Mouse (Mus musculus) G1E (cell line): ENCODE data around the gene Palb2. TPM values are rescaled to one million over a fixed set of nuclear protein-coding genes. Genes with fewer than 3 reads are reported as not detected.

Experiments used
- ATAC-seq: 2 replicates; pipeline ENCODE4 v1.8.0; 2016; ENCODE audit warnings: mild to moderate bottlenecking; ENCODE audit not compliant: insufficient number of reproducible peaks, poor library complexity, low FRiP score, severe bottlenecking; ENCODE audit errors: extremely low read depth
- DNase-seq: peaks from one replicate; pipeline ENCODE4 v3.0.0; 2012; ENCODE audit warnings: low spot score
- H3K27me3 ChIP-seq: 2 replicates; pipeline ENCODE4 v1.6.1; 2012; ENCODE audit warnings: mild to moderate bottlenecking, low read length, inconsistent platforms; ENCODE audit not compliant: insufficient read depth
- H3K36me3 ChIP-seq: replicated peaks from 2 replicates; pipeline ENCODE3; 2012; ENCODE audit warnings: mild to moderate bottlenecking, inconsistent platforms
- H3K4me1 ChIP-seq: 2 replicates; pipeline ENCODE4 v1.6.1; 2012; ENCODE audit warnings: low read depth, low read length, inconsistent platforms, mixed read lengths; ENCODE audit not compliant: insufficient read depth
- H3K4me3 ChIP-seq: 2 replicates; pipeline ENCODE4 v1.5.1; 2012; ENCODE audit warnings: low read depth, mild to moderate bottlenecking, inconsistent platforms, low read length, moderate library complexity, mixed read lengths
- H3K9me3 ChIP-seq: replicated peaks from 2 replicates; pipeline ENCODE4 v1.6.1; 2012; ENCODE audit warnings: inconsistent platforms
- CTCF ChIP-seq: IDR thresholded peaks from 2 replicates; pipeline ENCODE4 v1.5.1; 2012; ENCODE audit warnings: low read depth, low read length, inconsistent platforms, mixed read lengths
- GATA1 ChIP-seq: IDR thresholded peaks from 2 replicates; pipeline ENCODE4 v1.6.1; 2012; ENCODE audit warnings: borderline replicate concordance, low read length, inconsistent platforms, mixed read lengths
- GATA2 ChIP-seq: IDR thresholded peaks from 2 replicates; pipeline ENCODE4 v1.6.1; 2012; ENCODE audit warnings: low read depth, low read length, inconsistent platforms, borderline replicate concordance
- POLR2AphosphoS5 ChIP-seq: IDR thresholded peaks from 2 replicates; pipeline ENCODE4 v1.6.1; 2012; ENCODE audit warnings: low read depth, low read length, inconsistent platforms; ENCODE audit not compliant: insufficient replicate concordance
- TAL1 ChIP-seq: conservative IDR thresholded peaks from 2 replicates; pipeline ENCODE4 v1.6.1; 2012; ENCODE audit warnings: low read depth, low read length, inconsistent platforms, mixed read lengths
- polyA plus RNA-seq: library from polyadenylated mRNA; stranded (reverse); fragments of >175 nt; gene quantifications from 2 replicates; pipeline ENCODE4 v1.2.3, GENCODE M21; 2012
- total RNA-seq, 2 experiments: library from RNA; stranded (forward) in 1 of 2; stranded (reverse) in 1 of 2; fragments of 200-1000 nt in 1 of 2; fragments of >200 nt in 1 of 2; fragmentation: Nextera tagmentation in 1 of 2; gene quantifications; 2 replicates each; pipeline ENCODE4 v1.2.3; 2014 to 2017

Palb2 gene
- total and polyA plus RNA-seq, 3 experiments: 6.4 to 49.8 (median 41.1) TPM

- H3K4me1 ChIP-seq: peaks cover 42% of the 10 kb centered on the region
- H3K9me3 ChIP-seq: no peaks in the 10 kb centered on the region
- ATAC-seq: peak; percentile 31
- peak; percentile 2 for DNase-seq
- H3K36me3 ChIP-seq: peaks cover 47% of the 10 kb centered on the region
- no peaks in the 10 kb centered on the region for H3K27me3 ChIP-seq
- peak overlapping the region; percentile 100 for H3K4me3 ChIP-seq
- TF ChIP-seq GATA2 (no peak), CTCF (no peak), TAL1 (no peak), GATA1 (no peak), POLR2AphosphoS5 (no peak)
Measured at GRCm38 (mm10) chr7:122066102-122066944, 66.5 kb downstream of the Palb2 start.

DNA sequence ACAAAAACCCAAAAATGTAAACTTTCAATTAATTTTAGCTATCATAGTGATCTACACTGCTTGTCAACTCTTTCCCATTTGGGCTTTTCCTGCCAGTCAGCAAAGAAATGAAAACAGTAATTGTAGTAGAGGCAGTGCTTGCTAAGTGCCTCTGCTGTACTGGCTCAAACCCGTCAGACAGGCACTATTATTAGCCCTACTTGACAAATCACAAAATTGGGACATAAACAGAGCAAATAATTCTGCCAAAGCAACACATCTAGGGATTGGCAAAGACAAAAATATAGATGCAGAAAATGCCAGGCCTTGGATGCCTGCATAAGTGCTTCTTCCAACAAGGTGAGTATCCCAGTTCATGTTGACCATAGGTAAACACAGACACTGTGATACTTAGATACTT lies 67.1 kb downstream of the Palb2 start:
- peaks cover 45% of the 10 kb centered on the region for H3K36me3 ChIP-seq
- no peak for ATAC-seq

More for the DNA sequence above, 67.1 kb downstream of the Palb2 start:
- Histone ChIP-seq H3K4me1 (peaks cover 42% of the 10 kb centered on the region), H3K9me3 (no peaks in the 10 kb centered on the region), H3K4me3 (peak overlapping the region; percentile 100; the same call in 1 of the 2 replicates), H3K27me3 (no peaks in the 10 kb centered on the region)
- DNase-seq: no peak
- TF ChIP-seq GATA2 (no peak), POLR2AphosphoS5 (no peak), CTCF (no peak), TAL1 (no peak), GATA1 (no peak)

Other genes with a start within 250 kb of the Palb2 start
- 26.2 and 32.7 TPM in 2 replicates for gene Cog7, start 151.3 kb downstream of the Palb2 start, total RNA-seq (2014; fragmentation: Nextera tagmentation)
- gene Cog7, start 151.3 kb downstream of the Palb2 start, total RNA-seq (2017): 19.3 and 20.5 TPM in 2 replicates
- 9.0 and 9.2 TPM in 2 replicates for gene Cog7, start 151.3 kb downstream of the Palb2 start, polyA plus RNA-seq
- gene Gga2, start 111.8 kb downstream of the Palb2 start, total RNA-seq (2014; fragmentation: Nextera tagmentation): 174 and 198 TPM in 2 replicates
- 314 and 315 TPM in 2 replicates for gene Gga2, start 111.8 kb downstream of the Palb2 start, total RNA-seq (2017)
- gene Gga2, start 111.8 kb downstream of the Palb2 start, polyA plus RNA-seq: 299 and 333 TPM in 2 replicates
- gene Ubfd1, start 65.8 kb downstream of the Palb2 start, total RNA-seq (2014; fragmentation: Nextera tagmentation): 49.3 and 49.6 TPM in 2 replicates
- 49.7 and 52.2 TPM in 2 replicates for gene Ubfd1, start 65.8 kb downstream of the Palb2 start, total RNA-seq (2017)
- 32.9 and 38.1 TPM in 2 replicates for gene Ubfd1, start 65.8 kb downstream of the Palb2 start, polyA plus RNA-seq
- 12.8 and 14.4 TPM in 2 replicates for gene Ears2, start 65.7 kb downstream of the Palb2 start, total RNA-seq (2014; fragmentation: Nextera tagmentation)
- 7.9 and 9.7 TPM in 2 replicates for gene Ears2, start 65.7 kb downstream of the Palb2 start, total RNA-seq (2017)
- 16.3 and 17.0 TPM in 2 replicates for gene Ears2, start 65.7 kb downstream of the Palb2 start, polyA plus RNA-seq
- gene Ndufab1, start 31.1 kb downstream of the Palb2 start, total RNA-seq (2014; fragmentation: Nextera tagmentation): 161 and 182 TPM in 2 replicates
- gene Ndufab1, start 31.1 kb downstream of the Palb2 start, total RNA-seq (2017): 89.3 and 121 TPM in 2 replicates
- gene Ndufab1, start 31.1 kb downstream of the Palb2 start, polyA plus RNA-seq: 1,259 and 1,762 TPM in 2 replicates
- gene Dctn5, start 56 bp upstream of the Palb2 start, total RNA-seq (2014; fragmentation: Nextera tagmentation): 66.3 and 96.8 TPM in 2 replicates
- 116 and 125 TPM in 2 replicates for gene Dctn5, start 56 bp upstream of the Palb2 start, total RNA-seq (2017)
- gene Dctn5, start 56 bp upstream of the Palb2 start, polyA plus RNA-seq: 5.7 and 6.2 TPM in 2 replicates
- gene Plk1, start 26.5 kb upstream of the Palb2 start, total RNA-seq (2014; fragmentation: Nextera tagmentation): 103 and 128 TPM in 2 replicates
- 35.0 and 51.6 TPM in 2 replicates for gene Plk1, start 26.5 kb upstream of the Palb2 start, total RNA-seq (2017)
- gene Plk1, start 26.5 kb upstream of the Palb2 start, polyA plus RNA-seq: 83.0 and 96.3 TPM in 2 replicates
- gene Ern2, start 53.2 kb upstream of the Palb2 start, total RNA-seq (2014; fragmentation: Nextera tagmentation): not detected in 2 replicates
- gene Ern2, start 53.2 kb upstream of the Palb2 start, total RNA-seq (2017): not detected in 2 replicates
- gene Ern2, start 53.2 kb upstream of the Palb2 start, polyA plus RNA-seq: not detected in 2 replicates
- not detected in 2 replicates for gene Chp2, start 86.5 kb upstream of the Palb2 start, total RNA-seq (2014; fragmentation: Nextera tagmentation)
- gene Chp2, start 86.5 kb upstream of the Palb2 start, total RNA-seq (2017): 0.11 TPM in 1 of 2 replicates, not detected in the other
- gene Chp2, start 86.5 kb upstream of the Palb2 start, polyA plus RNA-seq: not detected in 2 replicates
- gene Prkcb, start 155.8 kb upstream of the Palb2 start, total RNA-seq (2014; fragmentation: Nextera tagmentation): not detected in 2 replicates
- 0.17 and 0.55 TPM in 2 replicates for gene Prkcb, start 155.8 kb upstream of the Palb2 start, total RNA-seq (2017)
- not detected in 2 replicates for gene Prkcb, start 155.8 kb upstream of the Palb2 start, polyA plus RNA-seq